Mouse (Mus musculus) retina, embryonic 14.5 days (tissue): ENCODE measurements around the gene Aqr.
A peak's percentile ranks its signal among the peaks of the same experiment; 100 is the strongest.

Experiments
- DNase-seq: peaks from one replicate; pipeline ENCODE4 v3.0.0-alpha.2; 2015; ENCODE audit warnings: low spot score

The Aqr gene

DNA sequence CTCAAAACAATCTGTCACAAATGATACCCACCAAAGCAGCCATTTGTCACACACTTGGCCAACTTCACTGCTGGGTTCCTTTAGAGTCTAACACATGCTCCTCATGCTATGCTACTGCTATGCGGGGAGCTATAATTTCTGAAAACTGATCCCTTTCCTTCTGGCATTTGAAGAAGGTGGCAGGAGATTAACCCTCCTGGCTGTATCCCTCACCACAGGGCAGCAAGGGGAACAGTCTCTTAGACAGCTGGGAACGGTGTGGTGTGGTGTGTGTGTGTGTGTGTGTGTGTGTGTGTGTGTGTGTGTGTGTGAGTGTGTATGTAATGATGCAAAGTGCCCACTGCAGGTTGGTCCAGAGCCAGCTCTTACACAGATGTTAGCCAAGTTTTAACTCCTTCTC lies 51.0 kb downstream of the Aqr start:
- no peak for DNase-seq

GRCm38 (mm10) chr2:114133355-114133754 lies 53.5 kb downstream of the Aqr start:
- no peak for DNase-seq

DNA sequence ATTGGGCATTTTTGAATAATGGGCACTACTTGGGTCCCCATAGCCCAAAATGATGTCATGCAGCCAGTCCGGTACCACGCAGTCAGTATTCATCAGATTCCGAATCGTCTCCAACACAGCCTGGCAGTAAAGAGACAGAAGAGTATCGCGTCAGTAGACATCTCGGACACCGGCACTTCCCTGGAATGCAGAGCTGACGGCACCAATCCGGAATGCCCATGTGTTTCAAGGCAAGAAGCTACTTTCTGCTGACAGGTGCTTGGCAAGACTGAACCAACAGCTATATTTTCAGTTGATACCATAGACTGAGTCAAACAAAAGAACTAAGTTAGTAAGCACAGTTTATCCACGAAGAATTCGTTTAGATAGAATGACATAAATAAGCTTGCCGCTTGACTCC lies 56.2 kb downstream of the Aqr start:
- no peak for DNase-seq

GRCm38 (mm10) chr2:114123304-114123703 lies 63.5 kb downstream of the Aqr start:
- DNase-seq, result no peak

DNA sequence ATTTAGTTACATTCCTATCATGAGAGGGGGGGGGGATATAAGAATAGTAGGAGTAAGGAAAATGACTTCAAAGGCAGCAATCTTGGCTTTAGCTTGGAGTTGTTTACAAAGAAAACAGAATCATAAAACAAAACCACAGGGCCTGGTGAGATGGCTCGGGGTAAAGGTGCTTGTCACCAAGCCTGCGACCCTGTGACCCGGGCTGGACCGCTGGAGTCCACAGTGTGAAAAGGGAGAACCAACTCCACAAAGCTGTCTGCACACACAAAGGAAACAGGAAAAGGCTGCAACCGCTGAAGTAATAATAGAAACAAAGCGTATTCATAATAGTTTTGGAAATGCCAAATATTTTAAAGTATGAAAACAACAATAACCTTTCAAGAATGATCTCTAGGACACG lies 67.4 kb downstream of the Aqr start:
- DNase-seq, result no peak

DNA sequence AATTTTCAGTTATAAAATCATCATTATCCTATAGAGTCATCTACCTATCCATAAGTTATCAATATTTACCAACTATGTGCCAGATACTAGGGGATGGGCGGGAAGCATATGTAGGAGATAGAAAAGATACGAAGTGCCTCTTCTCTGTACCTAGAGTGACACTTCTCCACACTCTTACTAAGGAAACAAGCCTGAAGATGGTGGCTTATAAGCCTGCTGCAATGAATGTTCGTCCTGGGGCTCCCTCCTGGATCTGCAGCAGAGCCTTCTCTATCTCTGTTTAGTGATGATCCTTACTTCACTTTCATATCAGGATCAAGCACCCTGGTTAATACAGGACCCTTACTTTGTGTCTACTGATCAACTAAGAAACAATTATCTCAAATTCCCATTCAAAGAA lies 69.2 kb downstream of the Aqr start:
- DNase-seq, result no peak

DNA sequence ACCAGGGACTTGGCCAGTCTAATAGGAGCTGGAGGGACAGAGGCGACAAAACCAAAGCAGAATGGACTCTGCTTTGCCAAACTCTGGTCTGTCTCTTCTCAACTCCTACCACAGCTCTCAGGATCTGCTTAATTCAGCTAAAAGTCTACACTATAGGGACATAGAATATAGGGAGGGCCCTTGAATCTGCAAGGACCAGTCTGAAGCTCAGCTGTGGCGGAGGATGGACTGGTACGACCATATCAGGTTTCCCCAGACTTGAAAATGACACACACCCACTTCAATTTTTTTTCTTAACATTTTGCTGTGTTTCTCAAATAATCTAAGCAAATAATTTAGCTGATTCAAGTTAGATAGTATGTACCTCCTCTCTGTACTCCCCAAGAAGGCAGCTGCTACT lies 69.6 kb downstream of the Aqr start:
- DNase-seq, result no peak

DNA sequence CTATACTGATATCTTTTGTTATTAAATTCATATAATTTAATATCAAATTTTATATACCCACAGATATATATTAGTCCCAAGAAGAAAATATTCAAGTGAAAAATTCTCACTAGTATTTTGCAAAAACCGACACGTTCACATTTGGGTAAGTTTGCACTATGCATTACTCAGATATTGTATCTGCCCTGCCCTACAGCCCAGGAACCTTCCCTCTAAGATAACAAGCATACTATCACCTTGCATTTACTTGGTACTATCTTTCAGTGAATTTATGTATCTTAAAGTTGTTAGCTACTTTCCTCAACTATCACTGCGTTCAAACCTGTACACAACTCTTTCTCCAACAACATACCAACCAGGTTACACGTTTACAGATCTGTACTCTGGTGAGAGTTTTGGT lies 71.3 kb downstream of the Aqr start:
- DNase-seq, result no peak

DNA sequence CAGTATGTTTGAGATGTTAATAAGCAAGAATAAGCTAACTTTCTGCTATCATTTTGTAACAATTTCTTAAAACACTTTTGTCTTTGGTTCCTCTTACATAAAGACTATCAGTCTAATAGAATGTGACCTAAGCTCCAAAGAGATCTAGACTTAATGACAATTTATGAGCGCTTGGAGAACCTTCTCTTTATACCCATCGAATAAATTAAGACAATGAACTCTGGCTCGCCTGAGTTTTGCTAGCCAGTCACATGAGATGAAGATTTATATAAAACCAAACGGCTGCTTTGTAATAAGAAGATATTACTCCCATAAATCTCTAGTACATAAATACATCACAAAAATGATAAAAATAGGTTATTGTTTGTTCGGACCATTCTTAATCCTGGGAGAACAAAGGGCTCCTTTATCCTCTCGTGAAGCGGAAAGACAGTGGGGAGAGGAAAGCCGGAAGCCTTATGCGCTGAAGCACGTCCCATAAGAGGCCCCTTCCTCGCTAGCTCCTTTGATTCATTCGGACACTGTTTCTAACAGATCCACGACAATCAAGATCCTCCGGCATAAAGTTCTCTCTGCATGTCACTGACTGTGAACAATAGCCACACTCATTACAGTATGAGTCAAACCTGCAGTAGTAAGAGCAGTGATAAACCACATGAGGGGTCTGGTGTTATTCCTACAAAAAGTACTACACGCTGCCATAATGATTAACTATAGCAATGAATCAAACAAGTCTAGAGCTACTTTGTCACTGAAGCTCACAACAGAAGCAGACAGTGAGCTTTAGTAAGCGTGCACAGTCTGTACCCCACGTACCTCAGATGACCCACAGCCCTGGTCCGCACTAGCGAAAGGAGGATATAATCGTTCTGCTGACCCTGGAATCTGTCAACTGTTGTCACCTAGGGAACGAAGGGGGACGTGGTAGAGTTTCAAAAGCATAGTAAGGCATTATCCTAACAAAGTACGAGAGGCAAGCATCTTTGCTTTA lies 79.2 kb downstream of the Aqr start:
- DNase-seq, result peak; percentile 18

- no peak for DNase-seq
Observed at GRCm38 (mm10) chr2:114106383-114106782, 80.4 kb downstream of the Aqr start.

DNA sequence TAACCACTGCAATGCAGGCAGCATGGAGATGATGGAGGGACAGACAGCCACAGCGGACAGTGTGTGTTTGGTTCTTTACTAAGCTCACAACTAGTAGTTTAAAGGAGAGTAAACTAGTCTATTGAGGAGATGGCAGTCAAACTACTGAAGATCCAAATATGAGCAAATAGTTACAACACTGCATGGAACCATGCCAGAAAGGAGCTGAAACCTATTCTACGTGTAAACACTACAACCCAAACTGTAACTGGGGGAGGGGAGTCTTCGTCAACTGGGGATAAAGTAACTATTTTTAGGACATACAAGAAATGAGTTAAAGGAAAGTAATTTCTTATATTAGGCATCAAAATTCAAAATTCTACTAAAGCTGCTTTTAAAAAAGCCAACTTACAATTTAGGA lies 84.4 kb downstream of the Aqr start:
- no peak for DNase-seq

GRCm38 (mm10) chr2:114100834-114101233 lies 86.0 kb downstream of the Aqr start:
- DNase-seq, result no peak

GRCm38 (mm10) chr2:114099816-114100215 lies 87.0 kb downstream of the Aqr start:
- no peak for DNase-seq

- no peak for DNase-seq
Observed at GRCm38 (mm10) chr2:114099109-114099508, 87.7 kb downstream of the Aqr start.

GRCm38 (mm10) chr2:114097627-114098026 lies 89.2 kb downstream of the Aqr start:
- DNase-seq, result no peak

DNA sequence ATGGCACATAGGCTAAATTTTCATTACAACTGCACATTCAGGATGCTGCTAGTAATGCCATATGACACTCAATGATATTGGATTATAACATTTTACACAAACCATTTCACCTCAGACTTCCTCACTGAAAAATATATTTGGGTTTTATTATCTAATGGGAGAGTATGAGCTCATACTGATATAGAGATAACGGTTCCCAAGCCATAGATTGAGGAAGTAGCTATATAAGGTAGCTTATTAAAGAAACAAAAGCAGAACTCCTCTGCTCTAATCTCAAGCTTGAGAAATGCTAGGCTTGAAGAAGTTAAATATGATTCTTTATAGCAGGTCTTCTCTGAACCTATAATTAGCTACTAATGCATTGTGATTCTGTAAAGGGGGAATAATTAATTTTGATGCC lies 90.3 kb downstream of the Aqr start:
- no peak for DNase-seq

- DNase-seq, result no peak
Observed at GRCm38 (mm10) chr2:114095348-114095747, 91.5 kb downstream of the Aqr start.

GRCm38 (mm10) chr2:114094696-114095095 lies 92.1 kb downstream of the Aqr start:
- no peak for DNase-seq

- peak; percentile 26 for DNase-seq
Observed at GRCm38 (mm10) chr2:114093577-114093976, 93.2 kb downstream of the Aqr start.

DNA sequence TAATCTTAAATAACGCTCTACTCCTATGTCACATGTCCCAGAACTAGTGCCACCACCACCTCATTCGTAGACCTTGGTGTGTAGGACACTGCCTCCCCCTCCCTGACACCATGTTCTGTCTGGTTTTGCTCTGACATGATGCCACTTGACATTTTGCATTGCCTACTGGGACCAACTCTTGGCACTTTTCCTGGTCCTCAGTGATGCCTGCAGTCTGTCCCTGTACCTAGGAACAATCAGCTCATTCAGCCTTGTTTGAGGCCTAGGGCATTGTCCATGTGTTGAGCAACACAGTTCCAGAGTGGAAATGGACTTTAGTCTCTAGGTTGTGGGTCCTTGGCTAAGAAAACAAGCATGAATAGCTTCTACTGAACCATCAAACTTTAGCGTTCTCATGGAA lies 97.0 kb downstream of the Aqr start:
- DNase-seq, result no peak

- peak; percentile 64 for DNase-seq
Observed at GRCm38 (mm10) chr2:114087271-114087670, 99.6 kb downstream of the Aqr start.

GRCm38 (mm10) chr2:114071876-114072275 lies 114.9 kb downstream of the Aqr start:
- no peak for DNase-seq

GRCm38 (mm10) chr2:114066226-114066625 lies 120.6 kb downstream of the Aqr start:
- no peak for DNase-seq

DNA sequence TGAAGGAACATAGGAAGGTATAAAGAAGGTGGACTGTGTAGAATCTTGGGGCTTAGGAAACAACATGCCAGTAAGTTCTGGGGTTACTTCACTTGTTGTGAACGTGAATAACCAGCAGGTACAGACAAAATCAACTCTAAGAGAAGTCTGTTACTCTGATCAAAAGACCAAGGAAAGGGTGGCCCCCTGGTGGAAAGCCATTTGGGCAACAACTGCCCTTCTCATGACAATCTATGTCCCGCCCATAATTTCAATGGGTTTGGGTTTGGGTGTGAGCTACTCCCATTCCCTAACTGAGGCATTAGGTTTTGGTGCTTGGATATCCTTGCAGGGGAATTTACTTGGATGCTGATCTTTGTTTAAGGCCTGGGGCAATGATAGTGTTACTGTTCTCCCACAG lies 122.8 kb downstream of the Aqr start:
- DNase-seq, result no peak
